Mouse (Mus musculus) G1E (cell line): Measurements from ENCODE around the gene Rbm28.

Source experiments
- CTCF ChIP-seq: IDR thresholded peaks from 2 replicates; pipeline ENCODE4 v1.5.1; 2012; ENCODE audit warnings: low read depth, low read length, inconsistent platforms, mixed read lengths
- GATA1 ChIP-seq: IDR thresholded peaks from 2 replicates; pipeline ENCODE4 v1.6.1; 2012; ENCODE audit warnings: borderline replicate concordance, low read length, inconsistent platforms, mixed read lengths
- TAL1 ChIP-seq: conservative IDR thresholded peaks from 2 replicates; pipeline ENCODE4 v1.6.1; 2012; ENCODE audit warnings: low read depth, low read length, inconsistent platforms, mixed read lengths

- TF ChIP-seq CTCF (no peak), GATA1 (no peak), TAL1 (no peak)
Measured at GRCm38 (mm10) chr6:29119990-29120389, 44.8 kb downstream of the Rbm28 start.
